Mouse (Mus musculus): ENCODE results near the gene BC048403. TPM values are rescaled to one million over a fixed set of nuclear protein-coding genes. Genes with fewer than 3 reads are reported as not detected.

Gene BC048403
- total and polyA plus RNA-seq, 3 experiments, result 2.7 to 11.6 TPM; not detected in 1

DNA sequence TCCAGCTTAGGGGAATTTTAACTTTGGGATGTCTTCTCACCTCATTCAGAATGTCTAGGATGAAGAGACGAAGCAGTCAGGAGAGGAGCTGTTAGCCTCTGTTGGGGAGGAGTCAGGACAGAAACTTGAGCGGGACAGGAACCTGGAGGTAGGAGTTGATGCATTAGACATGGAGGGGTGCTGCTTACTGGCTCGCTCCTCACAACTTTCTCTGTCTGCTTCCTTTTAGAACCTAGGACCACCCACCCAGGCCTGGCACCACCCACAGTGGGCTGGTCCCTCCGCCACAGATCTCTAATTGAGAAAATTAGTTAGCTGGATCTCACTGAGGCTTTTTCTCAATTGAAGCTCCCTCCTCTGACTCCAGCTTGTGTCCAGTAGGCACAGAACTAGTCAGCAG is 13.2 kb upstream of the BC048403 start:
- no peak for TF ChIP-seq ETS1 (IDR thresholded peaks at IDR 0.05; ENCODE audit: low read depth, low read length)
- no peak for TF ChIP-seq GATA1 (IDR thresholded peaks at IDR 0.05; ENCODE audit: low read depth, low read length)
- no peak for TF ChIP-seq UBTF (IDR thresholded peaks at IDR 0.05; ENCODE audit: borderline replicate concordance, insufficient read depth, low read depth, low read length)
- no peak for TF ChIP-seq MAZ (IDR thresholded peaks at IDR 0.05; ENCODE audit: low read depth, low read length)
- TF ChIP-seq EP300 (IDR thresholded peaks at IDR 0.05; ENCODE audit: low read depth in 1 of 2, low read length in 2 of 2), result no peak
- H3K79me2 ChIP-seq (ENCODE audit: control insufficient read depth, insufficient read depth, low read length, poor library complexity), result no peaks in the 10 kb centered on the region
- peaks cover 0 to 5% of the 10 kb centered on the region in 2 experiments; a peak in 2 of 4 replicates for H3K4me1 ChIP-seq (ENCODE audit: control insufficient read depth in 1 of 2, insufficient read depth in 2 of 2, low read length in 2 of 2)
- H3K9ac ChIP-seq (ENCODE audit: control insufficient read depth, low read depth, low read length, poor library complexity, severe bottlenecking), result no peak overlapping the region
- no peak overlapping the region for H3K4me3 ChIP-seq (ENCODE audit: control insufficient read depth in 1 of 2, insufficient read depth in 1 of 2, low read depth in 2 of 2, low read length in 2 of 2)
- no peak for DNase-seq (ENCODE audit: low read depth, low spot score)
- no peak overlapping the region for H3K27ac ChIP-seq (ENCODE audit: control insufficient read depth, low read depth, low read length)
- peaks cover 0 to 5% of the 10 kb centered on the region in 2 experiments; a peak in 2 of 4 replicates for H3K36me3 ChIP-seq (ENCODE audit: control insufficient read depth in 1 of 2, insufficient read depth in 2 of 2, low read length in 2 of 2)
- H3K27me3 ChIP-seq (ENCODE audit: control insufficient read depth in 1 of 2, insufficient read depth in 2 of 2, low read length in 2 of 2), result no peaks in the 10 kb centered on the region
- H3K9me3 ChIP-seq (replicated peaks; ENCODE audit: insufficient read depth, low read length), result no peaks in the 10 kb centered on the region

DNA sequence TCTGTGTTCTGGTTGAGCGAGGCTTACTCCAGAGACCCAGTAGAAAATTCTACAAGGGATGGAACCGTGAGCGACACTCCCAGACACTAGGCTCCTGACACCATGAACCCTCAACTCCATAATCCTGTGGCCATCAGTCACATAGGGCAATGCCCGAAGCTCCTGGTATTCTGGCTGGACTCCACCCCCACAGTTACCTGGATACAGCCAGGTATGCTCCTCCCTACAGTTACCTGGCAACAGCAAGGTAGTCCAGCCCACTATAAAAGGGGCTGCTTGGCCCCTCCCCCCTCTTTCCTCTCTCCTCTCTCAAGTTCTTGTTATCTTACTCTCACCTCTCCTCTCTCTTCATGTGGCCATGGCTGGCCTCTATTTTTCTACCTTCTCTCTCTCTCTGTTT is 12.6 kb upstream of the BC048403 start:
- H3K27me3 ChIP-seq (ENCODE audit: control insufficient read depth in 1 of 2, insufficient read depth in 2 of 2, low read length in 2 of 2), result no peaks in the 10 kb centered on the region
- peaks cover 0 to 5% of the 10 kb centered on the region in 2 experiments; a peak in 2 of 4 replicates for H3K36me3 ChIP-seq (ENCODE audit: control insufficient read depth in 1 of 2, insufficient read depth in 2 of 2, low read length in 2 of 2)
- H3K9me3 ChIP-seq (replicated peaks; ENCODE audit: insufficient read depth, low read length), result no peaks in the 10 kb centered on the region
- no peak overlapping the region for H3K27ac ChIP-seq (ENCODE audit: control insufficient read depth, low read depth, low read length)
- no peak for TF ChIP-seq MAZ (IDR thresholded peaks at IDR 0.05; ENCODE audit: low read depth, low read length)
- TF ChIP-seq ZC3H11A (IDR thresholded peaks at IDR 0.05; ENCODE audit: low read depth, low read length), result no peak
- no peak for TF ChIP-seq UBTF (IDR thresholded peaks at IDR 0.05; ENCODE audit: borderline replicate concordance, insufficient read depth, low read depth, low read length)
- no peak for TF ChIP-seq MYC (IDR thresholded peaks at IDR 0.05; ENCODE audit: low read depth, low read length)
- no peak for TF ChIP-seq SIN3A (IDR thresholded peaks at IDR 0.05; ENCODE audit: low read length)
- no peak for TF ChIP-seq CHD2 (IDR thresholded peaks at IDR 0.05; ENCODE audit: low read length)
- TF ChIP-seq MAFK (IDR thresholded peaks at IDR 0.05; ENCODE audit: borderline replicate concordance, low read depth, low read length), result no peak
- no peak for TF ChIP-seq ZKSCAN1 (IDR thresholded peaks at IDR 0.05; ENCODE audit: low read depth, low read length)
- TF ChIP-seq POLR2AphosphoS2 (IDR thresholded peaks at IDR 0.05; ENCODE audit: low read length), result no peak
- no peak for TF ChIP-seq MAX (IDR thresholded peaks at IDR 0.05; ENCODE audit: low read length)
- no peak for TF ChIP-seq MXI1 (IDR thresholded peaks at IDR 0.05; ENCODE audit: low read depth, low read length)
- TF ChIP-seq BHLHE40 (IDR thresholded peaks at IDR 0.05; ENCODE audit: borderline replicate concordance, low read depth, low read length), result no peak
- TF ChIP-seq USF1 (IDR thresholded peaks at IDR 0.05; ENCODE audit: low read depth, low read length), result no peak
- TF ChIP-seq NELFE (IDR thresholded peaks at IDR 0.05; ENCODE audit: low read depth, low read length), result no peak
- TF ChIP-seq MYB (IDR thresholded peaks at IDR 0.05; ENCODE audit: low read depth, low read length), result no peak
- no peaks in the 10 kb centered on the region for H3K79me2 ChIP-seq (ENCODE audit: control insufficient read depth, insufficient read depth, low read length, poor library complexity)
- peaks cover 0 to 5% of the 10 kb centered on the region in 2 experiments; a peak in 2 of 4 replicates for H3K4me1 ChIP-seq (ENCODE audit: control insufficient read depth in 1 of 2, insufficient read depth in 2 of 2, low read length in 2 of 2)
- H3K9ac ChIP-seq (ENCODE audit: control insufficient read depth, low read depth, low read length, poor library complexity, severe bottlenecking), result no peak overlapping the region
- DNase-seq (ENCODE audit: low read depth, low spot score), result no peak
- H3K4me3 ChIP-seq (ENCODE audit: control insufficient read depth in 1 of 2, insufficient read depth in 1 of 2, low read depth in 2 of 2, low read length in 2 of 2), result no peak overlapping the region

Measured in MEL (cell line).